Mouse (Mus musculus): ENCODE results near the gene Def8.

Def8 gene

GRCm38 (mm10) chr8:123423441-123423840, at the start of gene Def8:
Def8 (plus strand) TSS chr8:123423527.
- no peak for DNase-seq

DNA sequence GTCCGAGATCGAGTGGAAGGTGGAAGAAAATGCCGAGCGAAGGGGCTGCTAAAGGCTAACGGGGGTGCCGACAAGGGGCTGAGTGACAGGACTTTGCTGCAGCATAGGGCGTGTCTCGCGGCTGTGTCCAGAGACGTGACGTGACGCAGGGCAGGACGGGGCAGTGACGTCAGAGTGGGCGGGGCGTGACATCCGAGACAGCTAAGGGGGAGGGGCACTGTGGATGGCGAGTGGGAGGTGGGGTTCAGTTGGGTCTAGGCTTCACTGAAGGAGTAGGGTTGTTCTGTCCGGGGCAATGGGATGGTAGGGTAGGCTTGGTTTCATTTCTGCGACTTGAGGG, 49.1 kb upstream of the Def8 start:
- DNase-seq, result peak; percentile 94

DNA sequence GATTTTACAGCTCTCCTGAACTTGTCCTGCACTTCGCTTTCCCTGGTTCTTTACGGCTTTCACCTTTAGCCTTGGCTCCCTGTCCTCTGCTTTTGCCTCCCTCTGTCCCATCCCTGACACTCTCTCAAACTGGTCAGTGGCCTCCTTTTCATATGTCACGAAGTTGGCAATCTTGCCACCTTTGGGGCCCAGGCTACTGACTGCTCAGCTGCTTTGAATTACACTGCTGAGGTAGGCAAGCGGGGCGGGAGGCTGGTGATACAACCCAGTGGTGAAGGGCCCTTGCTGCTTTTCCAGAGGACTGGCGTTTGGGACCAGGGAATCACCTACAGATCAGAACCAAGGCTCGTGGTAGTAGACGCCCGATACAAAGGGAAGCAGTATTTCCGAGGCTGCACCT, 47.6 kb upstream of the Def8 start:
- no peak for DNase-seq

DNA sequence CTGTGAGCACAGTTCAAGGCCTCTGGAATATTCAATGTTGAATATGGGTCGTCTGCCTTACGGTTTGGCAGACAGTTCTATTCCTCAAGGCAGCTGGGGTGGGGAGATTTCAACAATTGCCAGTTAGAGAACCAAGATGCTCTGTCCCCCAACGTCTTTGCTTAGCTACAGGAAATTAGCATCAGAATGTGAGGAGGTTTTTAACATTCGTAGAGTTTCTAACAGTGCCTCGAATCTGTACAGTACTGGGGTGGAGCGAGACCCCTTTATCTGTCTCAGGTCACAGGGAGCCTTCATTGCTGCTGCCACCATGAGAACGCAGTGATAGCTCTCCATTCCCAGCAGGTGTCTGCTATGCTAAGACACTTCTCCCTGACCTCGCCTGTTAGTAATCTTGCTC, 47.2 kb upstream of the Def8 start:
- no peak for DNase-seq

DNA sequence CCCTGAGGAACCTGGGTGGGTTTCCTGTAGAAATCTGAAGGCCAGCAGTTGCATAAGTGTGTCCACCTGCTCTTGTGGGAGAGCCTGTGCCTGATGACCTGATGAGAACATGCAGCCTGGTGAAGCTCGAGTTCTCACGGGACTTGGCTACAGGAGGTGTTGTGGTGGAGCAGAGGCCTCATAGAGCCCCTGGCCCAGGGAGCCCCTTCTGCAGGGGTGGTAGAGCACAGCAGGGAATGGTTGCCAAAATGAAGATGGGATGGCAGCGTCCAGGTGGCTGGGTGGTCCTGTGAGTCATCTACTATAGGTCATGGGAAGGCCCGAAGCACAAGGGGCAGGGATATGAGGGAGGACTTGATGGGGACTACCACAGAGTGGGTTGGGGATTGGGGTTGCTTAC, 41.6 kb upstream of the Def8 start:
- no peak for DNase-seq

GRCm38 (mm10) chr8:123382516-123382915, 40.8 kb upstream of the Def8 start:
- DNase-seq, result no peak

GRCm38 (mm10) chr8:123384883-123385540, 38.3 kb upstream of the Def8 start:
- DNase-seq, result peak; percentile 60

DNA sequence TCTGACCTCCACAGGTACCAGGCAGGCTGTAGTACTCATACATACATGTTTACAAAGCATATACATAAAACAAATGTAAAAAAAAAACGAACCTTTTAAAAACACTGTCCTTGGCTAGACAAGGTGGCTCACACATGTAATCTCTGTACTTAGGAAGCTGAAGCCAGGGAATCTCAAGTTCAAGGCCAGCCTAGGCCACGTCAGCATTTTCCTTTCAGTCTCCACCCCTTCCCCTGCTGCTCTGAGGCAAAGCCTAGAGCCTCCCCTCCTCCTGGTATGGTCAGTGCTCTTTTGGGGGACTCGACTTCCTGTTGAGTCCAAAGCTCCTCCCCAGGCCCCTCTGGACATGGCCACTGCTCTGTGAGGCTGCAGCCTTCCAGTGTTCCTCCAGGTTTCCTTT, 36.3 kb upstream of the Def8 start:
- no peak for DNase-seq

GRCm38 (mm10) chr8:123387801-123388200, 35.5 kb upstream of the Def8 start:
- no peak for DNase-seq

DNA sequence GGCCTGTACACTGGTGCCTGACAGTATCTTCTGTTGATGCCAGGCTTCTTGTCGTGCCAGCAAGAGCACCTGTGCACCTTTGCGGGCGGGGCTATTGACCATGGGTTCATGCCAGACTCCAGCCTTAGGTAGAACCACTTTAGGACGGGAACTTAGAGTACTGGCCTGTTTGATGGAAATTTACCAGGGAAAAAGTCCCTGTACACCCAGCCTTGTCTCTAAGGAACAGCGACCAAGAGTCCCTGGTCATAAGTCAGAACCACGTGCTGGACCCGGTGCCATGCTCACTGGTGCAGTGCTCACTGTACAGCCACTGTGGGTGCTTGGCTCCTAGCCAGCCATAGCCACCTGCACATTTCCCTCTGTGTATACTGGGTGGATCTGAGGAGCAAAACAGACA, 34.3 kb upstream of the Def8 start:
- DNase-seq, result no peak

DNA sequence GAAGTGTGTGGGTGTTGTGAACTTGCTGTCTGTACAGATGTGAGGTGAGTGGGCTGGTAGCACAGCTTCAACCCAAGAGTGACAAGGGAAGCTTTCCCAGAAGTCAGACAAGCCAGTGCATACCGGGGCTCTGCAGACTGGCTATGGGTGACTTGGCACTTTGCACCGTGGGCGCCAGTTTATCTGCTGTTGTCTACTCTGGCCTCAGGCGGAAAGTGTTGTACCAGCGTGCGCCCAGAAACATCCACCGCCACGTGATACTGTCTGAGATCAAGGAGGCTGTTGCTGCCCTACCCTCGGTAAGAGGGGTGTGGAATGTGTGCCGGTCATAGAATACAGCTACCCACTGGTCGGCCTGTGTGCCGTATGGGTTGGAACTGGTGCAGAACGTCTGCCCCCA, 25.0 kb upstream of the Def8 start:
- no peak for DNase-seq

DNA sequence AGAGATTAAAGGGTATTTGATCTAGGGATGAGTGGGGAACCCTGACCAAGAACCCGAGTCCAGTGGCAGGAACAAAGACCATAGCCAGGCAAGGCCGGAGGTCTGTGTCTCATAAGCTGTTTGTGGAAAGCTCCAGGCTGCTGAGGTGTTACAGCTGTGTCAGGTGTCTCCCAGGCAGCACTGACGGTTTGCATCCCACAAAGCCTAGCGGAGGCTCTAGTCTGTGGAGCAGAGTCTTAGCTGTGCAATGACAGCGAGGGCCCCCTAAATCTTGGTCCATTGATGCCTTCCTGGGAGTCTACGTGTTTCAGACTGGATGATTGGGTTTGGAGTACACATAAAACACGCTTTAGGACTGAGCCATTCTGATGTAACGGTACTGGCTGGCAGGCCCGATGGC, 21.4 kb upstream of the Def8 start:
- no peak for DNase-seq

DNA sequence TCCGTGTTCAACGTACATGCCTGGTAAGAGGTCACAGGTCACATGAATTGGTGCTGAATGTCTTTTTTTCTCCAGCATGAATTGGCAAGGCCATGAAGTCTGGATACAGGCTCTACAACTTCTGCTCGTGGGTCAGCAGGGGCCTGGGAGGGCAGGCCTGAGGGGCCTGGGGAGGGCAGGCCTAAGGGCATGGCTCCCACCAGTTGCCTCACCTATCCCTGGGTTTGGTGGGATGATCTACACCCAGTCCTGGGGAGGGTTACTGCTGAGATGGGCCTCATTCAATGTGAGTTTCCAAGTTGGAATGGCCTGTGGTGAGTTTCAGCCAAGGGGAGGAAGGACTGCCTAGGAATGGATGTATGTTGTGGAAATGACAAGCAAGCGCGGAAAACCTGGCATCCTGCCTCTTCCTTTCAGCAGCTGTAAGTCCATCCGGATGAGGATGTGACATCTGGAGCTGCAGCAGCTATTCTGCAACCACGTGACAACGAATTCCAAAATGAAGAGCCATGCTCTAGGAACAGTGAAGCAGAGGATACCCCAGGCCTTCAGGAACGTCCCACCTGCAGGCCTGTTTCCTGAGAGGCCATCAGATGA, 20.5 kb upstream of the Def8 start:
- no peak for DNase-seq

DNA sequence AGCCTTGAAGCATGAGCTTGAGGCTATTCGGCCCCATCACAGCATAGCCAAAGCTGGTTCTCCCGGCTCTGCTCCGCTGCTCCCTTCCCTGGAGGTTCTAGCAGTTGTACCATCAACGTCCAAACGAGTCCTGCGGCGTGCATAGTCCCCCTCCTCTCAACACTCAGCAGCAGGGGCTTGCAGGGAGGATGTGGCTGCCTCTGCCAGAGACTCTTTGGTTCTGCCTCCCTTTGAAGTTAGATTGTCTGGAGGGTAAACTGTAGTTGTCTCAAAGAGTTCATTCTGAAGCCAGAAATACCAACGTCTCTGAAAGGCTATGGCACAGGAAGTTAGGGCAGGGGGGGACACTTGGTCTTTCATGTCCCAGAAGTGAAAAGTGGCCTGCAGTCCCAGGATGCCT, 18.8 kb upstream of the Def8 start:
- DNase-seq, result no peak

DNA sequence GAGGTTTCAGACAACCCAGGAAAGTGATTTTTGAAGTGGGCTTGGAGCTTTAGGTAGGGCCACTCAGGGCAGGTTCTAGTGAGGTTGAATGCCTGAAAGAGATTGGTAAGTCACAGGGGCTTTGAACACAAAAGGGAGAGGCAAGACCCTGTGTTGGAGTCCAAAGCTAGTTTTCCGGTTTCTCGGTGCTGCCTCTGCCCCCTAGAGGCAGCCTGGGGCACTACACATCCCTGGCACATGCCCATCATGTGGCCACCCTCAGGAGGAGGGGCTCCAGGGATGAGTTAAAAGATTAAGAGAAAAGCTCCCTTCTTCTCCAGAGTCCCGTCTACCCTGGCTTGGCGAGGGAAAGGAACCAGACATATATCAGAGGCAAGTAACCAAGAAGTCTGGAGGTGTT, 16.5 kb upstream of the Def8 start, which contains the start of gene Mc1r:
Gene Mc1r, plus strand, starts transcription at position 322 of the 400 bp plus-strand sequence.
- peak; percentile 84 for DNase-seq

- no peak for DNase-seq
Measured at GRCm38 (mm10) chr8:123407612-123408011, 15.7 kb upstream of the Def8 start.

- peak; percentile 41 for DNase-seq
Measured at GRCm38 (mm10) chr8:123408586-123409544, 14.5 kb upstream of the Def8 start.

- DNase-seq, result peak; percentile 77
Measured at GRCm38 (mm10) chr8:123410049-123410587, 13.2 kb upstream of the Def8 start.

- no peak for DNase-seq
Measured at GRCm38 (mm10) chr8:123410788-123411187, 12.5 kb upstream of the Def8 start.

GRCm38 (mm10) chr8:123411246-123411645, 12.1 kb upstream of the Def8 start, which contains the start of gene Tubb3:
Tubb3 (plus strand) TSS chr8:123411424.
- DNase-seq, result peak; percentile 93

GRCm38 (mm10) chr8:123411781-123412327, 11.5 kb upstream of the Def8 start:
- no peak for DNase-seq

GRCm38 (mm10) chr8:123412560-123413170, 10.7 kb upstream of the Def8 start:
- DNase-seq, result peak; percentile 87

GRCm38 (mm10) chr8:123414255-123414654, 9.1 kb upstream of the Def8 start:
- DNase-seq, result no peak

All from retina, postnatal 1 day (tissue).